Mouse (Mus musculus) T-helper 17 cell (primary cell): ENCODE data around the gene Xpo6.

ENCODE experiments used
- in situ Hi-C, 2 experiments: fragments of 300-600 bp; cut with MboI, MseI; formaldehyde crosslinking; loops; 1 replicate in 1 of 2; 2 replicates in 1 of 2; pipeline ENCODE4 v1.15.1; 2025; ENCODE audit warnings: high pct_unique_total_duplicates in 2 of 2

Gene Xpo6

DNA sequence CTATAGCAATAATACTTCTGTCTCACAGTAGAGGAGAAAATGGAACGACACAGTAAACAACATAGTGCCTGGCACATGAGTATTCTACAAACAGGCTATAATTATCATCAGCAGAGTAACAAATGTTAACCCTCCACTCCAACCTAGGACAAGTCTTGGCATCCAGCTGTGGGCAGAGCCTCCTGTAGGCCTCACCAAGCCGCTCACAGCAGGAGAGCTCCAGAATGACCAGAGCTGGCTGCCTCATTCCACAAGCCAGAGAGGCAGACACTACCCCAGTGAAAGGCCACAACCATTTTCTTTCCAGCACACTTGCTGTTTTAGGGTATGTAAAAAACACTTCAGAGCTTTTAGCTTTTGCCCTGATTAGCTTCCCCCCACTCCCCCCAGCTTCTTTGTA, 72.6 kb downstream of the Xpo6 start:
- in situ Hi-C loops: no loop called here

DNA sequence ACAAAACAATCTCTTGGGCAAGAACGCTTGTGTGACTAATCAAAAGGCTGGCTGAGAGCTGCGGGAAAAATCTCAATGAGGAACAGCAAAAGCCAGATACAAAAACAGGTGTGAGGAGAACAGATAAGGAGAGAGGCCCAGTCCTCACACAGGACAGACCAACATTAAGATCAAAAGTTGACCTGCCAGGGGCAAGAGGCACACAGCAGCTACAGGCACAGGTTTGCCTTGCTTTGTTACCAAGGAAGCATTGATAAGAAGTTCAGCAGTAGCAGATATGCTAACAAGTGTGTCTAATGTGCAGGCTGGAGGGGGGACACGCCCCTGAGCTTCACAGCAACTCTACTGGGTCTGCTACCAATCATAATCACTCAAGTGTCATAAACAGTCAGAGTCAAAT, 73.8 kb downstream of the Xpo6 start:
- in situ Hi-C loops: no loop called here

DNA sequence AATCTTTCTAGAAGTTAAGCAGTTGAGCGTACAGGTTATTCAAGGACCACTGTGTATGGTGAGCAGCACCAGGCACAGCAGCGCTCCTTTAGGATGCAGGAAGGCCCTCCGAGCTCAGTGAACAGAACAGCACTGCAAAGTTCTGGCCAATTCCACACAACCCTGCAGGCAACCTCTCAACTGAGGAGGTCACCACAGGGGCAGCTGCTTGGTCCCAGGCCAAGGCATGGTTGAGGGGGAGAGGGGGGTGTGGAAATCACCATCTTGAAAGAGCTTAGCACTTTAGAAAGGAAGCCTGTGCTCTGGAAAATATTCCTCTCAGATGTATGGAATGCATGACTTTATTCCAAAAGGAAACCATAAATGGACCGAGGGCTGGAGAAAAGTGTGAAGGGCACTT, 78.8 kb downstream of the Xpo6 start:
- in situ Hi-C loops: no loop called here

DNA sequence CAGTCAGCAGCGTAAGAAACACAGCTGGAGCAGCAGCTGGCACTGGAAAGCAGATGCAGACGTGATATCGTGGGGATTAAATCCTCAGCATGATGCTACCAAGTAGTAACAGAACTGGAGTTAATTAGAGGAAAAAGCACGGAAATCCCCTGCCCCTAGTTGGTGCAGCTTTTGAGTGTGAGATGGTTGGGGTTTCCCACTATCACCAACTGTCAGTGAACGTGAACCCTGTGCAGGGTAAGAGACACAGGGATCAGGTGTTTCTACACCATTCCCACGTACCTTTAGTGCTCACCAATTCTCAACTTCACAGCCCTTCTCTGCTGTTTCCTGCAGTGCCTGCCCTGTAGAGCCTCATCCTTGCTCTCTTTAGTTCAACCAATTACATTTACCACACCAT, 80.5 kb downstream of the Xpo6 start:
- in situ Hi-C loops: no loop called here

DNA sequence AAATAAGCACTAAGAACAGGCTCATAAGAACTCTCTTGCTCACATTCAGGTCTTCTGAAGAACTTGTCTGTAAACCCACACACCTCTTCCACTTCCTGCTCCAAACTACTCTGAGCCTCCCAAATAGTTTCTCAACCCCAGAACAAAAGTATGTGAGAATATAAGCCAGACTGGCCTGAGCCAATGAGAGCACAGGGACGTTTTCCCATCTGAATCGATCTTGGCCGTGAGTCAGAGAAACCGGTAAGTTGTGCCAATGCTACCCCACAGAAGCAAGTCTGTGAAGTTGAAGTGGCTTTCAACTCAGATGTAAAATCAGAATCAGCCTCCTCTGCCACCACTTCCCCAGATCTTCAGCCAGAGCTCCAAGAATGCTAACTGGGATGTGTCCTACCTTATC, 87.0 kb downstream of the Xpo6 start:
- in situ Hi-C loops: no loop called here

DNA sequence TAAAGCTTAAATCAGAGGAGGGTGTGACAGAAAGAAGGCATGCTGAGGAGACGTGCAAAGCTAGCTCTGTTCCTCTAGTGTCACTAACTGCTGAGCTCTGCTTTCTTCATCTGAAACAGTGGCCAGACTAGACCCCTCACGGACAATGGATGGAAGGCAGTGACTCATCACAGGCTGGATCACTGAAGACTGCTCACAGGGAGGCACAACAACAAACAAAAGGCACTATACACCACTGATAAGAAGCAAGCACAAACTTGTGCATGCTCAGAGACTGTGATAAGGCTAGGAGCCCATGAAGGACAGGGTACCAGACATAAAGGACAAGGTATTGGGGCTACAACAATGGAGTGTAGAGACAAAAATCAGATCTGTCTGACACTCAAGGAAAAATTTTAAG, 89.1 kb downstream of the Xpo6 start:
- in situ Hi-C loops: no loop called here

DNA sequence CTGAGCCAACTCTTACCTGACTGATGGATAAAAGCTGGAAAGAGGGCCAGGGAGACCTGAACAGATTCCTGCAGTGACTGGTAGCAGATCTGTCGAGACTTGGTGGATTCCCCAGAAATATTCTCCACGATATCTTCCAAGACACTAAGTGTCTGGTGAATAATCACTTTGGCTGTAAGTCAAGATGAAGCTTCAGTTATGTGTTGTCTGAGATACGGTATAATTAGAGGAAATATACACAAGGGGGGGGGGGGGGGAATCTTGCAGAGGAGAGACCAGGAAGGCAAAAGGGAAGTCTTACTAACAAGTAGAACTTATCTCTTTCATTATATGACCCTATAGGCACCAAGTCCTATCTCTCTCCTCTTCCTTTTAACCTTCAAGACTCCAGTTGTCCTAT, 90.4 kb downstream of the Xpo6 start:
- in situ Hi-C loops: no loop called here

DNA sequence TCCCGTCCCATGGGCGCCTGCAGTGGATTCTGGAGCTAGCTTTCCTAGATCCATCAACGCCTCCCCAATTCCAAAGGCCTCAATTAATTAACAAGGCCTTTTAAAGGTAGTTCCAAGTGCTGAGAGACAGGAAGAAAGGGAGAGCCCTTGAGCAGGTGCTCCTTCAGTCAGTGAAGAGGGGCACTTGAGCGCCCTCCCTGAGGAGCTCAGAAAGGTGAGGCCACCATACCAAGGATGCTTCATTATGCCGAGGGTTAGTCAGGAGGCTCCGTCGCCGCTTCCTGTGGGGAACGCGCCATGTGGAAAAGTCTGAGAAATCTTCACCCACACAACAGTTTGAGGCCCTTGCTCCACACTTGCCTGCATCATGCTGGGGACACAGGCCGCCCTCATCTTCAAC, 99.9 kb downstream of the Xpo6 start:
- in situ Hi-C loops: no loop called here

DNA sequence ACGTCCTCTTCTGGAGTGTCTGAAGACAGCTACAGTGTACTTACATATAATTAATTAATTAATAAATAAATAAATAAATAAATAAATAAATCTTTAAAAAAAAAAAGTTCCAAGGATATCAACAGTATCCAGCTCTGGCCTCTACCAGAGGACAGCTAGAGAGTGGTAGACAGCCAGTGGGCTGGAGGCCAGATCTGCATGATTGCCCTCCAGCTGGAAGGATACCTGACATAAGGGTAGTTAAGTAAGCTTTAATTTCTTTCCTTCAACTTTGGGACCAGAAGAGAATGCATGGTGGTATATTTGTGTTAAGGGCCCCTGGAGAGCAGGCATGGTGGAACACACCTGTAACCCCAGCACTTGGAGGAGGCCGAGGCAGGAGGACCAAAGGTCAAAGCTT, 100.5 kb downstream of the Xpo6 start:
- in situ Hi-C loops: loop anchor here (25.0 kb wide), 2 partner anchors 338 to 663 kb away; partner anchors contain the start of gene Kdm8 (in 1 of the 2)

DNA sequence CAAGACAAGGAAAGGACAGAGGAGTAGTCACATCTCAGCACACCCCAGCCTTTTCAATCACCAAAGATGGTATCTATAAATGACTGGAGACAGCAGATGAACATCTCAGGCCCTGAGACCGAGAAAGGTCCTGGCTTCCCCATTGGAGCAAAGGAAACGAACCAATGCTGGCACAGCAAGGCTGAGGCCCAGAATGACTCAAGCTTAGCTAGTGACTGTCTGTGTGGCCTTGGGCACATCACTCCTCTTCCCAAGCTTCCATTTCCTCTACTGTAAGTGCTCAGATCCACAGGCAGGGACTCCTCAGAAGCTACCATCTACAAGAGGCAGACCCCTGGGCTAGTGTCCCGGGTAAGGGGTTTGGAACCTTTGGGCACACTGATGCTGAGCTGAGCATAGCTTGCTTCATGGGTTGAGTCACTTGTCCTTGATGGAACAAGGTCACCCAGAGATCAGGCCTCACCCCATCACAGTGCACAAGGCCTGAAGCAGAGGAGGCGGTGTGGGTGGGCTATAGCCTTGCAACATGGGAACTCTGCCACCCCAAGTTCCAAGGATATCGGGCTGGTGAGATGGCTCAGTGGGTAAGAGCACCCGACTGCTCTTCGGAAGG, 101.0 kb downstream of the Xpo6 start:
- in situ Hi-C loops: loop anchor here (25.0 kb wide), 2 partner anchors 337 to 662 kb away; partner anchors contain the start of gene Kdm8 (in 1 of the 2)

DNA sequence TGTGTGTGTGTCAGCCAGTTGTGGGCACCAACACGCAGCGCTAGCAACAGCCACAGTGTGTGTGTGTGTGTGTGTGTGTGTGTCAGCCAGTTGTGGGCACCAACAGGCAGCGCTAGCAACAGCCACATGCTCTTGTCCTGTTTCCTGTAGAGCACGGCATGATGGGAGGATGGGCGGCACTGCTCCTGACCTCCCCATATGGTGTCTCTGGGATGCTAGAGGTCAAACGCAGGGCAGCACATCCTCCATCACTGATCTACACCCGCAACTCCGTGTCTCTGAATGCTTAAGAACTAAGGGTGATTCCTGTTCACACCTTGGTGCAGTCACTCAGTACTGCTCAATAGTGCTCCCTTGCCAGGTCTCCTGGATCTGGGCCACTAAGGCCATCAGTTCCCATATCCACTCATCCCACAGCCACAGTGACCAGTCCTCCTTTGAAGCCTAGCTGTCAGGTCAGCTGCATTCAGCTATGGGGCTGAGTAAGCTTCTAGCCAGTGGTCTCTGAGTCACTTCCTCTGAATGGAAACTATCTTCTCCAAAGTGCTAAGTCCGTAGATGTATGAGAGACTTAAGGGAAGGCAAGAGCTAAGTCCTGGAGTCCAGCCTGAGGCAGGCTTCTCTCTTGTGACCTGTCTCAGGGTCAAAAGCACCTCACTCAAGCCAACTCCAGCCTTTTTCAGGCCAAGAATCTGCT, 102.9 kb downstream of the Xpo6 start:
- in situ Hi-C loops: loop anchor here (25.0 kb wide), 2 partner anchors 335 to 660 kb away; partner anchors contain the start of gene Kdm8 (in 1 of the 2)

DNA sequence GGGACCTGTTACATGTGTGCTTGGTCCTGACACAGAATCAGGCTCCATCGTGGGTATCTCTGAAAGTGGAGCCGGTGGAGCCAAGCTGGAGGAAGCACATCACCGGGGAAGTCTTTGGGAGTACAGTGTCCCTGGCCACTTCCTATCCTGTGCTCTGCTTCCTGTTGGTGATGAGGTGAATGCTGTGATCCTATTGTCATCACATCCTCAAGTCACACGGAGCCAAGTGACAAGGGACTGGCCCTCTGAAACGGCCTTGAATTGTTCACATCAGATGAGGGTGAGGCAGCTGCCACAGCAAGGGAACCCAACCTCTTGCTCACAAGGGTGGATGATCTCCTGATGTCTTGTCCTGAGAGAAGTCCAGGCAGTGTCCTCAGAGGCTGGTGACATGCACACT, 103.7 kb downstream of the Xpo6 start:
- in situ Hi-C loops: loop anchor here (25.0 kb wide), 2 partner anchors 334 to 659 kb away; partner anchors contain the start of gene Kdm8 (in 1 of the 2)

DNA sequence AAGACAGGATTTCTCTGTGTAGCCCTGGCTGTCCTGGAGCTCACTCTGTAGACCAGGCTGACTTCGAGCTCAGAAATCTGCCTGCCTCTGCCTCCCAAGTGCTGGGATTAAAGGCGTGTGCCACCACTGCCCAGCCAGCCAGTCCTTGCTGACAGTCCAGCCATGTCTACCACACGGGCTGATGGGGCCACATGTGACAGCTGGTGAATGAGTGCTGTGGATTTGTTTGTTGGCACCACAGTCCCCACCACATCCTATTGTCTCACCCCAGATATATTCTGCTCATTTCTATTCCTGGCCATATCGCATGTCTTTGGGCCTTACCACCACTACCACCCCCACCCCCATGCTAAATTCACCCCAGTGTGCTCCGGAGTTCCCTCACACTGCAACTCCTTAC, 105.6 kb downstream of the Xpo6 start:
- in situ Hi-C loops: loop anchor here (25.0 kb wide), 2 partner anchors 332 to 657 kb away; partner anchors contain the start of gene Kdm8 (in 1 of the 2)

DNA sequence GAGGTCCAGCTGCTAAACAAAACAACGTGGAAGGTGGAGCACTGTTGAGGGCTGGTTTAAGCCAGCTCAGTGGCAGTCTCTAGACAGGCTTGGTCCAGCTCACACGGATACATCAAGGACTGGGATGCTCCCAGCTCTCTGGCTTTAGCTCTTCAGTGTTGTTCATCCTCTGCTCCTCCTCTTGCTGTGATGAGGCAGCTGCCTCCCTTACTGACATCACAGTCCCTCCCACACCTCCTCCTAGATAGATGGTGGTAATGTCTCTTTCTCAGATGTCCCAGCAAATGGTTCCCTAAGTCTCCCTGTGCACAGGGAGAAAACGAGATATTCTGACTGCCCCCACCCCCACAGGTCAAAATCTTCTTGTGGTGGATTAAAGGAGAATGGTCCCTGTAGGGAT, 107.1 kb downstream of the Xpo6 start:
- in situ Hi-C loops: loop anchor here (25.0 kb wide), 2 partner anchors 331 to 656 kb away; partner anchors contain the start of gene Kdm8 (in 1 of the 2)

DNA sequence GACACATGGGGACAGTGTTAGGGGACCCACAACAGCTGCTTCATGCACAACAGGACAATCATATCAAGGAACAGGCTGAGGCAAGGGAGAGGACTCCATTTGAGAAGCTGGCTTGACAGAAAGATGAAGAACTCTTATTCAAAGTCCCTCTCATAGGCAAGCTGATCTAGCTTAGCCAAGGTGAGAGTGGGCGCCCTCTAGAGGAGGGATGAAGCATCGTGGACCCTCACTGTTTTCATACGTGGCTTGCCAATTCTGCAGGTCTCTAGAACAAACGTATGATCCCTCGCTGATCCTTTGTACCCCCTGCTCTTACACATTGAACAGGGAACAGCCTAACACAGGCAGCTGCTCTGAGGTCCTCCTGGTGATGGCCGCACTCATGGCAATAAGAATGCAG, 110.5 kb downstream of the Xpo6 start:
- in situ Hi-C loops: loop anchor here (25.0 kb wide), 2 partner anchors 327 to 652 kb away; partner anchors contain the start of gene Kdm8 (in 1 of the 2)

DNA sequence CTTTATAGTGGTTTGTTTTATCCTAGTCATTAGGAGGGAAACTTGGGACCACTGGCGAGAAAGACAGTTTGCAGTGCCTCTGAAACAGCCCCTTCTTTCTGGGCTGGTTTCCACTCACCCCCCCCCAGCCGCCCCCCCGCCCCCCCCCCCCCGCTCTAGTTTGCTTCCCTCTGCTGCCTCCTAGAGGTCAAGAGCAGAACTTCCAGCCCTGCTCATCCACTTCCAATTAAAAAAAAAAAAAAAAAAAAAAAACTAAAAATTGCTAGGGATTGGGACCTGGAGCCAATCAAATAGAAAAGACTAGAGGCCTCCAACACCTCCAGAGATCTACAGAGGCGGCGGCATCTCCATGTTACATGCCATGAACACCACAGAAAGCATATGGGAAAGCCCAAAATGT, 112.1 kb downstream of the Xpo6 start:
- in situ Hi-C loops: loop anchor here (25.0 kb wide), 2 partner anchors 326 to 651 kb away; partner anchors contain the start of gene Kdm8 (in 1 of the 2)

DNA sequence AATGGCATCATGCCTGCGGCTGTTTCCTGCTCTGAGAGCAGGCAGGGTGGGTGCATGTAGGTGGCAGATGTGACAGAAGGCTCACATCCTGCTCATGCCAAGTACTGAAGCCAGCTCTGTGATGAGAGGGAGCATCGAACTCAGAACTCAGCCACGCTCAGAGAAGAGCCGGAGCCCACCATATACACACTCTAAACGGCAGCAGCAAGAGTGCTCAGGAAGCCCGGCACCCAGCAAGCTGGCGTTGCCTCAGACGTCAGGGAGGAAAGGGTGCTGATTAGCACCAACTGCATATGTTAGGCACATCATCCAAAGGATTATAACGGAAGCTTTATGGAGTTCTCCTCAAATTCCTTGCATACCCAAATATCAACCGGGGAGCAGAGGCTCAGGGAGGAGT, 112.7 kb downstream of the Xpo6 start:
- in situ Hi-C loops: loop anchor here (25.0 kb wide), 2 partner anchors 325 to 650 kb away; partner anchors contain the start of gene Kdm8 (in 1 of the 2)

DNA sequence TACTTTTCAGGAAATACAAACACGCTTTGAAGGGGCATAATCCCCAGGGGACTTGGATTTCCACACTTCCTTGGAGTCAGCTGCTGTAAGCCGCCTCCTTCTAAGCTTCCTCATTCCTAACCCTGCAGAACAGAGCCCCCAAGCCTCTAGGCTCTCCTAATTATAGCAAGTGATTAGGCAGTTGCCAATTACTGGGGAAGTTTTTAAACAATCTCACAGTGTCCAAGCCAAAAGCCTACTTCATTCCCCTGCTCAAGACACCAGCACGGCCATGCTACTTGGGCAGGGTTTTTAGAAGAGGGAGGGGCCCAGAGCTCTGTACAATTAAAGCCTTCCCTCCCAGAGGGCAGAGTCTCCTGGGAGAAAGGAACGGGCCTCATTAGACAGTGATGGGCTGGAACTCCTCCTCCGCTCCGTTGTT, 114.0 kb downstream of the Xpo6 start:
- in situ Hi-C loops: loop anchor here (25.0 kb wide), 2 partner anchors 324 to 649 kb away; partner anchors contain the start of gene Kdm8 (in 1 of the 2)

DNA sequence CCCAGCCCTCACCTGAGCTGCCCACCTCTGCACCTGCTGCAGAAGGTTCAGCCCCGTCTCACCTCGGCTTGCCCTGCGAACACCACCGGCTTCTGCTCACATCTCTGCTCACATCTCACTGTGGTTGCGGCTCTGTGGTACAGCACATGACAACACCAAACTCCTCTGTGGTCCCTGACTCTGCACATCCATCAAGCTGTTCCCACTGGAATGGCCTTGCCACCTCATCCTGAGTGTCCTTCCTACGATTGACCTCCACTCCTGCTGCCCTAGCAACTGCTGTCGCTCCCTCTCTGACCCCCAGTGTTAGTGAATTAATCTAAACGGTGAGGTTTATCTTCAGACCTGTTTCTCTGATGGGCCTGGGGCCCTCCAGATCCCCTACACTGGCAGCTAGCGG, 115.1 kb downstream of the Xpo6 start:
- in situ Hi-C loops: loop anchor here (25.0 kb wide), 2 partner anchors 323 to 648 kb away; partner anchors contain the start of gene Kdm8 (in 1 of the 2)

DNA sequence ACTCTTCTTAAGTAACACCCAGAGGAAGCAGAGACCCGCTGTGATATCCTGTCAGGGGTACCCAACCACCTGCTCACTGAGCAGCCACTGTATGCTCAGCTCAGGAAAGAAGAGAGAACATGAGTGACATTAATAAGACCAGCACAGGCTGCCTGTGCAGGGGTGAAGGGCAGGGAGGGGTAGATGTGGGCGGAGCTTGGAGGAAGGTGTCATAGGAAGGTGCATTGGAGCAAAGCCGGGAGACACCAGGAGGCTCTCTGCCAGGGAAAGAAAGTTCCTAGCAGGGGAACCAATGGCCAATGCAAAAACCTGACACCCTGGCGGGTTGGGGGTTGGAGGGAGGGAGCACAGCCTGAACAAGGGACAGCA, 116.3 kb downstream of the Xpo6 start:
- in situ Hi-C loops: loop anchor here (25.0 kb wide), 2 partner anchors 322 to 647 kb away; partner anchors contain the start of gene Kdm8 (in 1 of the 2)

DNA sequence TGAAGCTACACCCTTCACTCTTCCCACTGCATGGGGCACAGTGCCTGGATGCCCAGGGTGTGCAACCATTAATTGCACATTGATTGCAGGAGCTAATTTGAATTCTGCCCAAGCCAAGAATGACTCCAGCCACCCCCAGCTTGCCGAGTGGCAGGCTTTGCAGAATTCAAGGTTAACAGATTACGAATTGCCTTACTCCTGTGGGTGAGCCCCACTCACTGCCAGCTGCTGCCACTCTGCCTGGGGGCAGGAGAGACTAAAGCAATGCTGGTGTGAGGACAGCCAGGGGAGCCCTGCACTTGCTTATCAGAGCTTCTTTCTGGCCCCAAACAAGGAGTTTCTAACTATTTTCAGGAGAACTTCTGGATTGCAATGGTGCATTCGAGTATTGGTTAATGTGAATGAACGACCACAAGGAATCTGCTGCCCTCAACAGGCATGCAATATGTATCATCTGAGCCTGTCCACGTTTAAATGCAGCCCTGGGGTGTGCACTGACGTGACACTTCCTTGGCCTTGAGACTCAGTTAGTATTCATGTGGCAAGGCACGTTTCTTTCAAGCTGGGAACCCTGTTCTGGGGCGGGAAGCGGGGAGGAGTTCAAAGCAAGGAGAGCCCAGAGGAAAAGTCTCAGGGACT, 116.8 kb downstream of the Xpo6 start:
- in situ Hi-C loops: loop anchor here (25.0 kb wide), 2 partner anchors 321 to 646 kb away; partner anchors contain the start of gene Kdm8 (in 1 of the 2)

DNA sequence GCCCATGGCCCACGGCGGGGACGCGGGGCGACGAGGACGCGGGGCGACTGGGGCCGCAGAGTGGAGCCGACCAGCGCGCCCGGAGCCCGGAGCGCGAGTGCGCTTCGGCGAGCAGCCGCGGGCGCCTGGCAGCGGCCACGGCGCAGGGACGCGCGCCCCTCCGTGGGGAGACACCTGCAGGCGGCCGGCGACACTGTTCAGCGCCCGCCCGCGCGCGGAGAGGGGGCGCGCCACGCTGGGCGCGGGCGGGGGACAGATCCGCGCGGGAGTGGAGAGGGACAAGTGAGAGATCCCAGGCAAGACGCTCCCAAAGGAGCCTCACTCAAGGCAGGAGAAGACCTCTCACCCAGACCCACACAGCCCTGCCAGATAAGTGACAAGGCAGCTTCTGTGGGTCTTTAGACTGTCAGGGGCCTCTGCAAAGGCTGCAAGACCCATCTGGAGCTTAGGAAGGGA, 118.0 kb downstream of the Xpo6 start, which contains the start of gene Gsg1l:
TSS of gene Gsg1l (minus strand) at position 126 of the 456 bp plus-strand sequence.
- in situ Hi-C loops: loop anchor here (25.0 kb wide), 2 partner anchors 320 to 645 kb away; partner anchors contain the start of gene Kdm8 (in 1 of the 2)
